8 mouse cellular contexts compared by ENCODE assay signal in the genomic region with DNA sequence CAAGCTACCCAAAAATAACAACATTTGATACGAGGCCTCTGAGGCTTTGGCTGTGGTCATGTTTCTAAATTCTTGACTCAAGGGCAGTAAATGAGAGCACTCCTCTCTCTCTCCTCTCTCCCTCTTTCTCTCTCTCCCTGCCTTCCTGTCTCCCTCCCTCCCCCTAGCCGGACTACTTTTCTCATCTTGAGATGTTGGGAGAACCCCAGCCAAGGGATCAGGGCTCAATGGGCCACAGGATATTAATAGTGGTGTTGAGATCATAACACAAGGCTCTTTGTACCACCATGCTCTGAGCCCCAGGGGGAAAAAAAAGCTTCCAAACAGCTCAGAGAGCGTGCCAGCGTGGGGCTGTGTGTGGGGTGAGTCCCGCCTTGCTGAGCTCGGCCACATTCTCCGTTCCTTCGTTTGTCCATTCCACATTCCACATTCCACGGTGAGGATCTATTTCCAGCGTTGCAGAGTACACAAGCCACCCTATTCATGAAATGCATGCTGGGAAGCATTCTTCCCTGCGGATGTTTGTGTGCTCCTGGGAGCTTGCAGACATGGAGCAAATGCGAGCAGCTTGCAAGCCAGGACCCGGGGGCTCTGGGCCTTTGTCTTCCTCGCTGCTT. TPM values are rescaled to one million over a fixed set of nuclear protein-coding genes. Genes with fewer than 3 reads are reported as not detected.
A peak's percentile ranks its signal among the peaks of the same experiment; 100 is the strongest.
DNase-seq lines count a peak whose midpoint lies in the region; ATAC-seq and TF ChIP-seq lines count a peak whose summit lies in the region.

No protein-coding gene starts in this region.

- 0 out of 2 replicates have a peak overlapping the region, but pooled peaks have one; percentile 24 for H3K4me2 ChIP-seq in intestine, postnatal 0 days (replicated peaks; ENCODE audit: low read depth)

- H3K4me3 ChIP-seq in intestine, postnatal 0 days (ENCODE audit: low read depth, low read length), result no peak overlapping the region

- H3K27ac ChIP-seq in intestine, postnatal 0 days (ENCODE audit: low read depth, low read length), result peak overlapping the region; percentile 41; the same call in 1 of the 2 replicates

- TF ChIP-seq CTCF in intestine, postnatal 0 days (IDR thresholded peaks at IDR 0.05; ENCODE audit: low read depth), result no peak

- peak; percentile 63 for DNase-seq in layer of hippocampus, adult 11-12 months (ENCODE audit: low spot score)
- no peak for DNase-seq in layer of hippocampus, adult 9-10 months (ENCODE audit: low spot score)
- DNase-seq in embryo, embryonic 11 days, result peak; percentile 74
- DNase-seq in heart, adult 11 months, result peak; percentile 99
- DNase-seq in lung, adult 18-20 months, result peak; percentile 70 to 80
- DNase-seq in retina, embryonic 14.5 days (ENCODE audit: low spot score), result peak; percentile 64

- H3K4me1 ChIP-seq in intestine, postnatal 0 days (replicated peaks; ENCODE audit: control insufficient read depth, insufficient read depth, low read length), result no peaks in the 10 kb centered on the region

- H3K9me3 ChIP-seq in intestine, postnatal 0 days (ENCODE audit: control insufficient read depth), result no peaks in the 10 kb centered on the region

- ATAC-seq in intestine, postnatal 0 days, result peak; percentile 29; the same call in 1 of the 2 replicates
- no peak for ATAC-seq in CD4-positive, CD25-positive, alpha-beta regulatory T cell, adult 4 months

- no peaks in the 10 kb centered on the region for H3K27me3 ChIP-seq in intestine, postnatal 0 days (replicated peaks; ENCODE audit: control insufficient read depth, insufficient read depth, low read length)

- no peak overlapping the region for H3K9ac ChIP-seq in intestine, postnatal 0 days (ENCODE audit: low read depth, low read length)

- no peaks in the 10 kb centered on the region for H3K36me3 ChIP-seq in intestine, postnatal 0 days (ENCODE audit: control insufficient read depth, insufficient read depth)

- 32% methylated on average over 14 of the region's 14 CpGs for WGBS in intestine, postnatal 0 days

RNA-seq across cellular contexts. Expression of a gene that starts 27.2 kb away (rescaled TPM):
- 13.3 and 14.9 TPM in 2 replicates for polyA plus RNA-seq in intestine, postnatal 0 days (2015; fragmentation: Nextera tagmentation; extraction: Ambion mirVana)
- polyA plus RNA-seq in CD4-positive, CD25-positive, alpha-beta regulatory T cell, adult 4 months (2017; shearing (Covaris generic)), result 10 to 100 TPM; 15.5 to 22.4 TPM
